Mouse (Mus musculus): ENCODE data around the gene Ina. TPM values are rescaled to one million over a fixed set of nuclear protein-coding genes. Genes with fewer than 3 reads are reported as not detected.

Ina gene
- polyA plus RNA-seq, 1 experiment from 2014 or later: 0.43 TPM

- Histone ChIP-seq H3K4me2 (no peak overlapping the region), H3K27ac (ENCODE audit: low read depth, low read length) (no peak overlapping the region)
- WGBS (ENCODE audit: insufficient replicate concordance): 38% methylated on average over 6 of the region's 6 CpGs
Observed at GRCm38 (mm10) chr19:46981462-46981861, 33.0 kb upstream of the Ina start.

GRCm38 (mm10) chr19:46983352-46983965, 31.0 kb upstream of the Ina start:
- Histone ChIP-seq H3K4me2 (no peak overlapping the region; the same call in 1 of the 2 replicates), H3K27ac (ENCODE audit: low read depth, low read length) (peak overlapping the region; percentile 54), H3K9ac (ENCODE audit: low read depth, low read length) (0 out of 2 replicates have a peak overlapping the region, but pooled peaks have one; percentile 36), H3K27me3 (ENCODE audit: control insufficient read depth, insufficient read depth, low read length) (no peaks in the 10 kb centered on the region), H3K36me3 (ENCODE audit: control insufficient read depth, insufficient read depth, low read length) (no peaks in the 10 kb centered on the region), H3K4me3 (ENCODE audit: low read depth, low read length) (no peak overlapping the region), H3K9me3 (replicated peaks; ENCODE audit: control insufficient read depth, low read length) (no peaks in the 10 kb centered on the region), H3K4me1 (ENCODE audit: control insufficient read depth, insufficient read depth, low read length) (peaks cover 13% of the 10 kb centered on the region; the same call in 1 of the 2 replicates)
- 63% methylated on average over 14 of the region's 14 CpGs for WGBS (ENCODE audit: insufficient replicate concordance)
- no peak for ATAC-seq (replicated peaks; ENCODE audit: insufficient number of reproducible peaks, low FRiP score, low TSS enrichment)

More at GRCm38 (mm10) chr19:46981462-46981861, 33.0 kb upstream of the Ina start:
- H3K9me3 ChIP-seq (replicated peaks; ENCODE audit: control insufficient read depth, low read length): no peaks in the 10 kb centered on the region
- H3K36me3 ChIP-seq (ENCODE audit: control insufficient read depth, insufficient read depth, low read length): no peaks in the 10 kb centered on the region
- no peak overlapping the region for H3K9ac ChIP-seq (ENCODE audit: low read depth, low read length)
- no peaks in the 10 kb centered on the region for H3K27me3 ChIP-seq (ENCODE audit: control insufficient read depth, insufficient read depth, low read length)
- no peak for ATAC-seq (replicated peaks; ENCODE audit: insufficient number of reproducible peaks, low FRiP score, low TSS enrichment)
- no peak overlapping the region for H3K4me3 ChIP-seq (ENCODE audit: low read depth, low read length)
- peaks cover 10% of the 10 kb centered on the region; the same call in 1 of the 2 replicates for H3K4me1 ChIP-seq (ENCODE audit: control insufficient read depth, insufficient read depth, low read length)

DNA sequence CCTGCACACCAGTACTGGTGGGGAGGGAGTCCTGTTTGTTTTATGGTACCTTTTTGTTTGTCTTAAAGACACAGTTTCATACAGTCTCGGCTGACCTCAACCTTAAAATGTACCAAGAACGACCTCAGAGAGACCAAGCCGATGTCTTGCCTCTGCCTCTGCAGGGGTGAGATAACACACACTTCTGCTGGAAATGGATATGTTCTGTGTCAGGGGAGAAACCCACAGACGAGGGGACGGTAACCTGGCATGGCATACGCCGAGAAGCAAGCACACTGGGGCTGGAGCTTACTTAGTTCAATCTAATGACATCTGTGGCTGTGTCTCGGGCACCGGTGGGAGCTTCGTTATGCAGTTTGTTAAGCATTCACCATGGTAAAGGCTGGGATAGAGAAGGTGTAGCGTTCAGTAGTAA, 30.5 kb upstream of the Ina start:
- peak; percentile 36; the same call in 1 of the 2 replicates for ATAC-seq (replicated peaks; ENCODE audit: insufficient number of reproducible peaks, low FRiP score, low TSS enrichment)
- Histone ChIP-seq H3K4me3 (ENCODE audit: low read depth, low read length) (no peak overlapping the region), H3K27me3 (ENCODE audit: control insufficient read depth, insufficient read depth, low read length) (no peaks in the 10 kb centered on the region), H3K9ac (ENCODE audit: low read depth, low read length) (no peak overlapping the region), H3K4me1 (ENCODE audit: control insufficient read depth, insufficient read depth, low read length) (peaks cover 13% of the 10 kb centered on the region; the same call in 1 of the 2 replicates), H3K36me3 (ENCODE audit: control insufficient read depth, insufficient read depth, low read length) (no peaks in the 10 kb centered on the region), H3K9me3 (replicated peaks; ENCODE audit: control insufficient read depth, low read length) (no peaks in the 10 kb centered on the region), H3K27ac (ENCODE audit: low read depth, low read length) (peak overlapping the region; percentile 54; the same call in 1 of the 2 replicates), H3K4me2 (peak overlapping the region; percentile 32; the same call in 1 of the 2 replicates)
- 49% methylated on average over 11 of the region's 11 CpGs for WGBS (ENCODE audit: insufficient replicate concordance)

- no peaks in the 10 kb centered on the region for H3K9me3 ChIP-seq (replicated peaks; ENCODE audit: control insufficient read depth, low read length)
- peaks cover 19% of the 10 kb centered on the region for H3K4me1 ChIP-seq (ENCODE audit: control insufficient read depth, insufficient read depth, low read length)
- H3K36me3 ChIP-seq (ENCODE audit: control insufficient read depth, insufficient read depth, low read length): no peaks in the 10 kb centered on the region
- H3K27ac ChIP-seq (ENCODE audit: low read depth, low read length): no peak overlapping the region
- 81% methylated on average over 13 of the region's 13 CpGs for WGBS (ENCODE audit: insufficient replicate concordance)
- no peaks in the 10 kb centered on the region for H3K27me3 ChIP-seq (ENCODE audit: control insufficient read depth, insufficient read depth, low read length)
- no peak overlapping the region for H3K9ac ChIP-seq (ENCODE audit: low read depth, low read length)
- no peak overlapping the region for H3K4me2 ChIP-seq
- H3K4me3 ChIP-seq (ENCODE audit: low read depth, low read length): no peak overlapping the region
- ATAC-seq (replicated peaks; ENCODE audit: insufficient number of reproducible peaks, low FRiP score, low TSS enrichment): no peak
Observed at GRCm38 (mm10) chr19:46984726-46985622, 29.5 kb upstream of the Ina start.

GRCm38 (mm10) chr19:46987646-46988045, 26.9 kb upstream of the Ina start:
- Histone ChIP-seq H3K36me3 (ENCODE audit: control insufficient read depth, insufficient read depth, low read length) (no peaks in the 10 kb centered on the region), H3K9ac (ENCODE audit: low read depth, low read length) (no peak overlapping the region), H3K27me3 (ENCODE audit: control insufficient read depth, insufficient read depth, low read length) (no peaks in the 10 kb centered on the region), H3K27ac (ENCODE audit: low read depth, low read length) (peak overlapping the region; percentile 81), H3K9me3 (replicated peaks; ENCODE audit: control insufficient read depth, low read length) (no peaks in the 10 kb centered on the region), H3K4me1 (ENCODE audit: control insufficient read depth, insufficient read depth, low read length) (peaks cover 19% of the 10 kb centered on the region), H3K4me3 (ENCODE audit: low read depth, low read length) (no peak overlapping the region), H3K4me2 (no peak overlapping the region)
- WGBS (ENCODE audit: insufficient replicate concordance): 68% methylated on average over 6 of the region's 6 CpGs
- ATAC-seq (replicated peaks; ENCODE audit: insufficient number of reproducible peaks, low FRiP score, low TSS enrichment): no peak

GRCm38 (mm10) chr19:46988231-46989087, 26.0 kb upstream of the Ina start:
- Histone ChIP-seq H3K36me3 (ENCODE audit: control insufficient read depth, insufficient read depth, low read length) (no peaks in the 10 kb centered on the region), H3K4me2 (peak overlapping the region; percentile 43), H3K4me1 (ENCODE audit: control insufficient read depth, insufficient read depth, low read length) (peaks cover 16% of the 10 kb centered on the region), H3K27ac (ENCODE audit: low read depth, low read length) (peak overlapping the region; percentile 81), H3K4me3 (ENCODE audit: low read depth, low read length) (no peak overlapping the region), H3K27me3 (ENCODE audit: control insufficient read depth, insufficient read depth, low read length) (no peaks in the 10 kb centered on the region), H3K9ac (ENCODE audit: low read depth, low read length) (no peak overlapping the region), H3K9me3 (replicated peaks; ENCODE audit: control insufficient read depth, low read length) (no peaks in the 10 kb centered on the region)
- ATAC-seq (replicated peaks; ENCODE audit: insufficient number of reproducible peaks, low FRiP score, low TSS enrichment): peak; percentile 84
- WGBS (ENCODE audit: insufficient replicate concordance): 61% methylated on average over 16 of the region's 16 CpGs

GRCm38 (mm10) chr19:46989479-46990152, 24.9 kb upstream of the Ina start:
- H3K9me3 ChIP-seq (replicated peaks; ENCODE audit: control insufficient read depth, low read length): no peaks in the 10 kb centered on the region
- no peak overlapping the region for H3K4me3 ChIP-seq (ENCODE audit: low read depth, low read length)
- no peaks in the 10 kb centered on the region for H3K36me3 ChIP-seq (ENCODE audit: control insufficient read depth, insufficient read depth, low read length)
- no peak overlapping the region for H3K27ac ChIP-seq (ENCODE audit: low read depth, low read length)
- WGBS (ENCODE audit: insufficient replicate concordance): 76% methylated on average over 20 of the region's 20 CpGs
- peaks cover 9% of the 10 kb centered on the region for H3K4me1 ChIP-seq (ENCODE audit: control insufficient read depth, insufficient read depth, low read length)
- no peaks in the 10 kb centered on the region for H3K27me3 ChIP-seq (ENCODE audit: control insufficient read depth, insufficient read depth, low read length)
- no peak overlapping the region for H3K9ac ChIP-seq (ENCODE audit: low read depth, low read length)
- no peak for ATAC-seq (replicated peaks; ENCODE audit: insufficient number of reproducible peaks, low FRiP score, low TSS enrichment)
- no peak overlapping the region for H3K4me2 ChIP-seq

GRCm38 (mm10) chr19:46990153-46990518, 24.4 kb upstream of the Ina start:
- Histone ChIP-seq H3K4me1 (ENCODE audit: control insufficient read depth, insufficient read depth, low read length) (peaks cover 9% of the 10 kb centered on the region), H3K9me3 (replicated peaks; ENCODE audit: control insufficient read depth, low read length) (no peaks in the 10 kb centered on the region), H3K4me2 (no peak overlapping the region), H3K4me3 (ENCODE audit: low read depth, low read length) (no peak overlapping the region), H3K27ac (ENCODE audit: low read depth, low read length) (no peak overlapping the region), H3K9ac (ENCODE audit: low read depth, low read length) (no peak overlapping the region), H3K36me3 (ENCODE audit: control insufficient read depth, insufficient read depth, low read length) (no peaks in the 10 kb centered on the region), H3K27me3 (ENCODE audit: control insufficient read depth, insufficient read depth, low read length) (no peaks in the 10 kb centered on the region)
- no peak for ATAC-seq (replicated peaks; ENCODE audit: insufficient number of reproducible peaks, low FRiP score, low TSS enrichment)
- 79% methylated on average over 3 of the region's 3 CpGs for WGBS (ENCODE audit: insufficient replicate concordance)

Measured in heart, embryonic 11.5 days (tissue).